Mouse (Mus musculus): Measurements from ENCODE around the gene Il23a.

GRCm38 (mm10) chr10:128344568-128345275 is 46.2 kb upstream of the Il23a start:
- TF ChIP-seq CTCF (IDR thresholded peaks at IDR 0.05; ENCODE audit: borderline replicate concordance, insufficient read depth, low read length) = no peak
- TF ChIP-seq POLR2A (IDR thresholded peaks at IDR 0.05; ENCODE audit: low read depth, low read length) = no peak
